In genomic region chr3:159724340-159725119, GRCm38 (mm10) we compare ENCODE assay signal across 9 mouse cellular contexts.
DNase-seq lines count a peak whose midpoint lies in the region; ATAC-seq and TF ChIP-seq lines count a peak whose summit lies in the region.
"Had no signal": no experiment of that assay in that cellular context is flagged by ENCODE, and none has a peak within 500 bp of the region (broad histone marks: within the 10 kb centered on the region; RNA-seq: fewer than 3 reads in every experiment).

No protein-coding gene starts in this region.

- H3K27ac ChIP-seq in layer of hippocampus, adult 2 months: no peak overlapping the region
- no peak overlapping the region for H3K27ac ChIP-seq in MEL (ENCODE audit: control insufficient read depth, low read depth, low read length)
- H3K27ac ChIP-seq in forebrain, embryonic 14.5 days (ENCODE audit: low read depth, low read length): no peak overlapping the region
- H3K27ac ChIP-seq in neural tube, embryonic 12.5 days: no peak overlapping the region

- no peak for TF ChIP-seq POLR2A in MEL (IDR thresholded peaks at IDR 0.05; ENCODE audit: control insufficient read depth in 1 of 2, insufficient read depth in 1 of 2, low read depth in 1 of 2, low read length in 2 of 2, poor library complexity in 1 of 2)

- no peak overlapping the region for H3K9ac ChIP-seq in MEL (ENCODE audit: control insufficient read depth, low read depth, low read length, poor library complexity, severe bottlenecking)
- no peak overlapping the region for H3K9ac ChIP-seq in forebrain, embryonic 14.5 days (ENCODE audit: low read length)
- H3K9ac ChIP-seq in neural tube, embryonic 12.5 days: no peak overlapping the region

- no peaks in the 10 kb centered on the region for H3K4me1 ChIP-seq in MEL (ENCODE audit: control insufficient read depth in 1 of 2, insufficient read depth in 2 of 2, low read length in 2 of 2)
- H3K4me1 ChIP-seq in forebrain, embryonic 14.5 days (ENCODE audit: control insufficient read depth, insufficient read depth, low read length): no peaks in the 10 kb centered on the region
- H3K4me1 ChIP-seq in neural tube, embryonic 12.5 days: no peaks in the 10 kb centered on the region
- H3K4me1 ChIP-seq: megakaryocyte, embryonic 14.5 days had no signal

- no peaks in the 10 kb centered on the region for H3K36me3 ChIP-seq in MEL (ENCODE audit: control insufficient read depth in 1 of 2, insufficient read depth in 2 of 2, low read length in 2 of 2)
- no peaks in the 10 kb centered on the region for H3K36me3 ChIP-seq in forebrain, embryonic 14.5 days (ENCODE audit: control insufficient read depth, insufficient read depth, low read length)
- H3K36me3 ChIP-seq in neural tube, embryonic 12.5 days: no peaks in the 10 kb centered on the region

- no peaks in the 10 kb centered on the region for H3K27me3 ChIP-seq in MEL (ENCODE audit: control insufficient read depth in 1 of 2, insufficient read depth in 2 of 2, low read length in 2 of 2)
- no peaks in the 10 kb centered on the region for H3K27me3 ChIP-seq in forebrain, embryonic 14.5 days (replicated peaks; ENCODE audit: control insufficient read depth, insufficient read depth, low read length)
- H3K27me3 ChIP-seq in neural tube, embryonic 12.5 days (replicated peaks): no peaks in the 10 kb centered on the region
- H3K27me3 ChIP-seq: megakaryocyte, embryonic 14.5 days had no signal

- H3K79me2 ChIP-seq in MEL (ENCODE audit: control insufficient read depth, insufficient read depth, low read length, poor library complexity): no peaks in the 10 kb centered on the region

- H3K4me2 ChIP-seq in forebrain, embryonic 14.5 days (ENCODE audit: low read length): no peak overlapping the region
- no peak overlapping the region for H3K4me2 ChIP-seq in neural tube, embryonic 12.5 days (replicated peaks)

- DNase-seq in layer of hippocampus, adult 2 months (ENCODE audit: low spot score in 2 of 2): no peak
- no peak for DNase-seq in layer of hippocampus, adult 8-10 months (ENCODE audit: low spot score in 2 of 2)
- peak; percentile 35 for DNase-seq in MEL (ENCODE audit: low read depth, low spot score)
- peak; percentile 42 for DNase-seq in forebrain, embryonic 14.5 days (ENCODE audit: low spot score)
- DNase-seq in kidney, postnatal 10 days: peak; percentile 22
- no peak for DNase-seq in thymus, postnatal 36 days

- no peaks in the 10 kb centered on the region for H3K9me3 ChIP-seq in MEL (replicated peaks; ENCODE audit: insufficient read depth, low read length)
- no peaks in the 10 kb centered on the region for H3K9me3 ChIP-seq in forebrain, embryonic 14.5 days (replicated peaks; ENCODE audit: control insufficient read depth, low read length)
- H3K9me3 ChIP-seq in neural tube, embryonic 12.5 days: no peaks in the 10 kb centered on the region
- H3K9me3 ChIP-seq: megakaryocyte, embryonic 14.5 days had no signal

- ATAC-seq in forebrain, embryonic 14.5 days: peak; percentile 77
- ATAC-seq in neural tube, embryonic 12.5 days (ENCODE audit: low FRiP score, low read depth): peak; percentile 72
- ATAC-seq in erythroblast, adult 5-6 weeks (replicated peaks; ENCODE audit: low FRiP score, poor library complexity, severe bottlenecking): no peak

- 29% methylated on average over 2 of the region's 2 CpGs for WGBS in forebrain, embryonic 14.5 days
- WGBS in neural tube, embryonic 12.5 days: 34% methylated on average over 2 of the region's 2 CpGs

- TF ChIP-seq EP300 in MEL (IDR thresholded peaks at IDR 0.05; ENCODE audit: low read depth in 1 of 2, low read length in 2 of 2): no peak

- no peak overlapping the region for H3K4me3 ChIP-seq in layer of hippocampus, adult 2 months
- no peak overlapping the region for H3K4me3 ChIP-seq in MEL (ENCODE audit: control insufficient read depth in 1 of 2, insufficient read depth in 1 of 2, low read depth in 2 of 2, low read length in 2 of 2)
- no peak overlapping the region for H3K4me3 ChIP-seq in forebrain, embryonic 14.5 days (ENCODE audit: low read depth, low read length)
- no peak overlapping the region for H3K4me3 ChIP-seq in neural tube, embryonic 12.5 days
- H3K4me3 ChIP-seq: megakaryocyte, embryonic 14.5 days had no signal

- TF ChIP-seq CTCF in layer of hippocampus, adult 2 months (conservative IDR thresholded peaks at IDR 0.05): peak; percentile 81
- TF ChIP-seq CTCF in MEL (IDR thresholded peaks at IDR 0.05 in 2 of 3, conservative IDR thresholded peaks at IDR 0.05 in 1 of 3; ENCODE audit: control insufficient read depth in 1 of 3, insufficient read depth in 1 of 3, low read depth in 2 of 3, low read length in 3 of 3, poor library complexity in 1 of 3, severe bottlenecking in 1 of 3): peak in 2 of 3 experiments; percentile 21 to 27; a peak in 3 of 6 replicates

- peak; percentile 46 for TF ChIP-seq RAD21 in MEL (IDR thresholded peaks at IDR 0.05; ENCODE audit: low read depth, low read length)

TF ChIP-seq in MEL, 35 proteins besides CTCF, POLR2A, EP300 and RAD21:
- TF ChIP-seq GABPA (IDR thresholded peaks at IDR 0.05; ENCODE audit: low read depth, low read length): no peak
- TF ChIP-seq CHD1 (IDR thresholded peaks at IDR 0.05; ENCODE audit: low read depth, low read length): no peak
- TF ChIP-seq SMC3 (IDR thresholded peaks at IDR 0.05; ENCODE audit: low read depth, low read length): peak; percentile 26; the same call in 1 of the 2 replicates

Comparison
In these comparisons a context has a peak if more than half of its experiments do, and no peak if none do; other contexts are left out.
1. DNase-seq: peak in MEL (single experiment), forebrain, embryonic 14.5 days (single experiment) and kidney, postnatal 10 days (single experiment); none in layer of hippocampus, adult 2 months (0 of 2), layer of hippocampus, adult 8-10 months (0 of 2) and thymus, postnatal 36 days (0 of 2).